Mouse (Mus musculus): ENCODE measurements at regions not wholly inside any gene's neighbourhood (a gene's known extent, or its start where the extent isn't known, plus 50 kb on each side); places are given as distances from the start of the nearest gene placed in this dataset.

- TF ChIP-seq POLR2A (IDR thresholded peaks at IDR 0.05; ENCODE audit: low read depth, low read length) (no peak), CTCF (IDR thresholded peaks at IDR 0.05; ENCODE audit: extremely low read depth, insufficient read length, insufficient replicate concordance, low read depth, low read length) (no peak)
Measured at GRCm38 (mm10) chr17:79521691-79522090, 90.0 kb upstream of the Rmdn2 start.

Data from small intestine, adult 2 months (tissue).